Mouse (Mus musculus) ES-E14 (cell line): ENCODE measurements around the gene Fgfbp1.

Source experiments
- CHD2 ChIP-seq: IDR thresholded peaks from 2 replicates; pipeline ENCODE4 v1.6.1; 2014; ENCODE audit warnings: mild to moderate bottlenecking, low read depth, low read length, inconsistent platforms
- ZC3H11A ChIP-seq: IDR thresholded peaks from 2 replicates; pipeline ENCODE4 v1.6.1; 2012; ENCODE audit warnings: low read depth, mild to moderate bottlenecking, inconsistent platforms, low read length, borderline replicate concordance

GRCm38 (mm10) chr5:43959884-43960440 is 21.6 kb downstream of the Fgfbp1 start:
- TF ChIP-seq CHD2 (no peak), ZC3H11A (no peak)
